Mouse (Mus musculus) G1E (cell line): Measurements from ENCODE around the gene Eif2s1.

Experiments used
- CTCF ChIP-seq: IDR thresholded peaks from 2 replicates; pipeline ENCODE4 v1.5.1; 2012; ENCODE audit warnings: low read depth, low read length, inconsistent platforms, mixed read lengths
- GATA1 ChIP-seq: IDR thresholded peaks from 2 replicates; pipeline ENCODE4 v1.6.1; 2012; ENCODE audit warnings: borderline replicate concordance, low read length, inconsistent platforms, mixed read lengths
- TAL1 ChIP-seq: conservative IDR thresholded peaks from 2 replicates; pipeline ENCODE4 v1.6.1; 2012; ENCODE audit warnings: low read depth, low read length, inconsistent platforms, mixed read lengths

DNA sequence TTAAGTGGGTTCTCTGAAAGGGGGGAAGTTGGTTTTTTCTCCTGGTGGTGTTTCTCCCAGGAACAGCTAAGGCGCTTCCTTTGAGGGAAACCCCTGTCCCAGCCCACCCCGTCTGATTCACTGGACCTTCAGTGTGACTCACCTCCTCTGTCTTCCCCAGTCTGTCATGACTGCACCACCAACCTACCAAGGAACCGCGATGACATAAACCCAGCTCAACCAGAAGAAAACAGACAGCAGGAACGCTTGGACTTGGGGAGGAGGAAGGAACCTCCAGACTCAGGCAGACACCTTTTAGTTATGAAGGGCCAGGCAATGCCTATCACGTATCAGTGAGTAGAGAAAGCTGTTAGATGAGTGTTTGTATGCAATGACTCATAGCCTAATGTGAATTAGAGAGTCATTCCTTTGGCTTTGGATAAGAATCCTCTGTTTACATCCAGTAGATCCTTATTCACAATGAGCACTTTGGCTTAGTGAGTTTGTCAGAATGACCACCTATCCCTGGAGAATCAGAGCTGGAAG, 46.5 kb downstream of the Eif2s1 start:
- no peak for TF ChIP-seq CTCF
- TF ChIP-seq GATA1 = no peak
- no peak for TF ChIP-seq TAL1
